Mouse (Mus musculus): Measurements from ENCODE around the gene Ankrd24.

Gene Ankrd24

DNA sequence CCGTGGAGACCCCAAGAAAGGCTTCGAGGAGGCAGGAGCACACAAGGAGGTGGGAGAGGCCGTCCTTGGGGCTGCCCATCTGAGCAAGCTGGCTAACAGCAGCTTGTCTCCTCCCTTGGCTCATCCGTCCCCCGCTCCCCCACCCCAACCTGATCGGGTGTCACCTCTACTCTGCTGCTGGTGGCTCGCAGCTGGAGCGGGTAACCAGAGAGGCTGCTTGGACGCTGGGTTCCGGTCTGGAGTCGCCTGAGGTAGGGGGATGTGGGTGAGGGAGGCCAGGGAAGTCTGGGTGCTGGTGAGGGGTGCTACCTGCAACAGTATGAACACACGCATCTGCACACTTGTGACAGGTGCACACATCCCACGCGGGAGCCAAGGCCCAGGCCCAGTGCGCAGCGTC is at the start of gene Ankrd24:
Ankrd24 (plus strand) TSS at position 151 of the 400 bp plus-strand sequence.
- DNase-seq = no peak

DNA sequence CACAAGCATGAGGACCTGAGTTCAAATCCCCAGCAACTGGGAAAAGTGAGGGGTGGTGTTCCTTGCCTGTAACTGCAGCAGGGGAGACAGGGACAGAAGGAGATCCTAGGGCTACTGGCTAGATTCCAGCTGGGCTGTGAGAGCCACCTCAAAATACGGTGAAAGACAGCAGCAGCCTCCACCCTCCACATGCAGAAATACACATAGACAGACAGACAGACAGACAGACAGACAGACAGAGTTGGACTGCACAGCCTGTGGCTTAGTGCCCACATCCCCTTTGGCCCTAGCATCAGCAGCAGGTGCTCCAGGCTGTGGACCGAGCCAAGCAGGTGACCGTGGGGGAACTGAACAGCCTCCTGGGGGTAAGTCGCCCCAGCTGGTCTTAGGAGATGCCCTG is 48.4 kb upstream of the Ankrd24 start:
- DNase-seq = peak; percentile 64 to 65

DNA sequence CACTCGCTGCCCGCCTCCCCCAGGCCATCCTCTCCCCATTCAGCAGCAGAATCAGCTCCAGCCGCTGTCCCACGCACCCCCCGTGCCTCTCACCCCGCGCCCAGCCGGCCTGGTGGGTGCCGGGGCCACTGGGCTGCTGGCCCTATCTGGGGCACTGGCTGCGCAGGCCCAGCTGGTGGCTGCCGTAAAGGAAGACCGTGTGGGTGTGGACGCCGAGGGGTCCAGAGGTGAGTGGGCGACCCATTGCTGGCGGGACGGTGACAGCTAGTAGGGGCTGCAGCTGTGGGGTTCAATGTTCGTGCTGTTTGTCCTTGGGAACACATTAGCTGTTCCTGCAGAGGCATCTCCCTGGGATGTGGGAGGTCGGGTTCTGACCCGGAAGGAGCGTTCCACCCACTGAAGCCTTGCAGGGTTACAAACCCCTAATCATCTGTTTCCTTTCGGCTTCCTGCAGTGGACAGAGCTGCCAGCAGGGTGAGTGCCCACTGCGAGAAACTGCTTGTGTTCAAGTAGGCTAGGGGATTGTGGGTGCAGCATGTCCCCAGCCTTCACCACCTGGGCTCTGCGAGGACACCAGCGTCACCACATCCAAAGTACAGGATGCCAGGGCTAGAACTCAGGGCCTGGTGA is 47.8 kb upstream of the Ankrd24 start:
- no peak for DNase-seq

DNA sequence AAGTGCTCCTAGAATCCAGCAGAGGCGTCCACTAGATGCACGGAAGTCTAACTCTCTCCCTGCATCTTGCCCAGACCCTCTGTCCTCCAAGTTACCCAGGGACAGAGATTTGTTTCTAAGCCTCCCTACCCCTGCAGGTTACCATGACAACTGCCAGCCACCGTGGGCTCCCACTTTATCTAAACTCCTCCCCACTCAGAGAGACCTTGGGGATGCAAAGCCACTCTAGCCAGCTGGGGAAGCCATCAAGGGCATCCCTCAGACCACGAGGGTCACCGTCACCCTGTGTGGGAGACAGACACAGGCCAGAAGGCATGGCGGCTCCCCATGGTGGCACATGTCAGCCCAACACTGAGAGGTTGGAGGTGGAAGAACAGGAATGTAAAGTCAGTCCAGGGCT is 45.0 kb upstream of the Ankrd24 start:
- no peak for DNase-seq

DNA sequence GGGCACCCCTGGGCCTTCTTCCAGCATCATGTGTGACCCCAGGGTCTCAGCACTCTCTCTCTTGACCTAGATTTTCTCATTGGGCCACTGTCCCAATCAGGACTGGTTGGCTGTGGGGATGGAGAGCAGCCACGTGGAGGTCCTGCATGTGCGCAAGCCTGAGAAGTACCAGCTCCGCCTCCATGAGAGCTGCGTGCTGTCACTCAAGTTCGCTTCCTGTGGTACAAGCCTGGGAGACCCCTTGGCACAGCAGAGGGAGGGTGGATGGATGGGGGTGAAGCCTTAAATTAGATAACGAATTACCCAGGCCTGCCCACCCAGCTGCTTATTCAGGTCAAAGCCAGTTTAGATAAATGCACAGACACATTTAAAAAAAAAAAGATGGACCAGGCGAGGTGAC is 39.6 kb upstream of the Ankrd24 start:
- DNase-seq = no peak

DNA sequence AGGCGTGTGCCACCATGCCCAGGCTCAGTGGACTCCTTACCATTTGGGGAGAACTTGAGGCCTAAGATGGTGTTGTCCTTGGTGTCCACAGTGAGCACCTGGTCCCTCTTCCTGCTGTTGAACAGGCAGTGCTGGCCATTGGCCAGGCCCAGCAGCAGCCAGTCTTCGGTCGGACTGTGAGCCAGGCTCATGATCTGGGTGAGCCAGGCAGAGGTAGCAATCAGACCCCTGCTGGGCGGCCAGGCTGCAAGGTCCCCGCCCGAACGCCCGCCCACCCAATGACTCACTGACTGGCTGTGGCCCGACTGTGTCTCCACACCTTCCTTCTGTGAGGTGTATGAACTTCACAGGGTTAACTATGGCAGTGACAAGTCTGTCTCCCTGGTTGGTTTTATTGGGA is 36.5 kb upstream of the Ankrd24 start:
- DNase-seq = peak in 1 of 2 experiments; percentile 53

DNA sequence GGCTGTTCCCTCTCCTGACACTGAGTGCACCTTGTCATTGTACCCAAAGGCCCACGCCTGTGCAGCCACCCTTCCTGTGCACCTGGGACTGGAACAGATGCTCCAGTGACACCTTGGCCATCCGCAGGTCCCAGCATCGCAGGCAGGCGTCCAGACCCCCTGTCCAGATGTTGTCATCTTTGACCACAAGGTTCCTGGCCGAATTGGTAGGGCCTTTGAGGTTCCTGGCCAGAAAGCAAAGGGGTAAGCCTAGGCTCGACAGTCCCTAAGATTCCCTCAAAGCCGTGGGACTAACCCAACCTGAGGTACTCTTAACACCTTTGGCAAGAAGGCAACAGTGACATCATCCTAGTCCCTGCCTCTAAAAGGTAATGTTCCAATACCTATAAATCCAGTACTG is 35.7 kb upstream of the Ankrd24 start:
- peak in 1 of 2 experiments; percentile 15 for DNase-seq

DNA sequence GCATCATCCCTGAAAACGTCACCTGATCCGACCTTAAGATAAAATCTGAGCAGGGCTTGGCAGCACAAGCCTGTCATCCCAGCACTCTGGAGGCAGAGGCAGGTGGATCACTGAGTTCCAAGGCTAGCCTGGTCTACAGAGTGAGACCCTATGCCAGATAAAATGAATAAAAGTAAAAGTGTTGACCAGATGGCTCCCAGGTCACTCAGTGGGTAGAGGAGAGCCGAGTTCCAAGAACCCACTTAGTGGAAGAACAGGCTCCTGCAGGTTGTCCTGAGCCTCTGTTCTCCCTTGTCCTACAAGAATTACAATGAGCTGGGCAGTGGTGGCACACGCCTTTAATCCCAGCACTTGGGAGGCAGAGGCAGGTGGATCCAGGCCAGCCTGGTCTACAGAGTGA is 35.1 kb upstream of the Ankrd24 start:
- peak in 1 of 2 experiments; percentile 16 for DNase-seq

DNA sequence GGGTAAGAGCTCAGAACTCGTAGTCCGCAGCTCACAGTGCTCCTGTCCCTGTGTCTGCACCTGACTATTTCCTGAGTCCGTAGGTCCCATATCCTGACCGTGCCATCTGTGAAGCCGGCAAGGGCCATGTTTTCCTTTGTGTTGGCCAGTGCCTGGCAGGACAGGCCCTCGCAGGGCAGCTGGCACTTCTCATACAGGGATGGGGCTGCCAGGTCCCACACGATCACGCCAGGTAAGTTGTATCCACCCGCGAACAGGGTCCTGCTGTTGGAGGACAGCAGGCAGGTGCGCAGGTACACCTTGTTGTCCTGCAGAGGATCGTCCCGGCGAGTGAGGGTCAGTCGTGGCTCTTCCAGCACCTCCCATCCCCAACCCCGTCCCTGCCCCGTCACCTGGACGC is 34.4 kb upstream of the Ankrd24 start:
- peak in 1 of 2 experiments; percentile 64 for DNase-seq

DNA sequence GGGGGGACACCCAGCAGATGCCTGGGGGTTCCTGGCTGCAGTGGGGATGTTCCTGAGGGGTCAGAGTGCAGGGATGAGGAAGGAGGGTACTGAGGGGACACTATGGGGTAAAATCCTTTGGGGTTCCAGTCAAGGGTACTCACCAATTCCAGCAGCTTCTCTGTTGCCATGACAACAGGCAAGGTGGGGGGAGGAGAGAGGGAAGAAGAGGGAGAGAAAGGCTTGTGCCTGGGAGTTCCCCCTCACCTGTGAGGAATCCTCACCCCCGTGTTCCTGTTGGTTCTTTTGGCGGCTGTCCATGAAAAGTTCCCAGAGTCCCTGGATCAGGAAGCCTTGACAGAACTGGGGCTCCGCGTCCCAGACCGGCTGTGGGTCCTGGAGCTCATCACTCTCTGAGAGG is 32.7 kb upstream of the Ankrd24 start:
- DNase-seq = peak; percentile 22 to 44

DNA sequence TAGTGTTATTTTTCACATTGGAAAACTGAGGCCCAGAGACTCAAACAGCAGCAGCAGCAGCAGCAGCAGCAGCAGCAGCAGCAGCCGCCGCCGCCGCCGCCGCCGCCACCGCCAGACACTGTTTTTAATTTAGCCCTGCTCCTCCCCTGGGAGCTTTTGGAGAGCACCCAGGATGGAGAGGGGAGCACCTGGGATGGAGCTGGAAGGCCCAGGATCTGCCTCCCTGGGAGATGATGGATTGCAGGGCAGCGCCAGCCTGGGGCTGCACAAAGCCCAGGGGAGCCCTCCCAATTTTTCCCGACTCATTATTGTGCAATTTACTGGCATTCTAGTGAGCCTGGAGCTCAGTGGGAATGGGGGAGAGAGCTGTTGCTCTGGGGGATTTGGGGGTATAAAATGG is 31.7 kb upstream of the Ankrd24 start:
- DNase-seq = peak in 1 of 2 experiments; percentile 22

DNA sequence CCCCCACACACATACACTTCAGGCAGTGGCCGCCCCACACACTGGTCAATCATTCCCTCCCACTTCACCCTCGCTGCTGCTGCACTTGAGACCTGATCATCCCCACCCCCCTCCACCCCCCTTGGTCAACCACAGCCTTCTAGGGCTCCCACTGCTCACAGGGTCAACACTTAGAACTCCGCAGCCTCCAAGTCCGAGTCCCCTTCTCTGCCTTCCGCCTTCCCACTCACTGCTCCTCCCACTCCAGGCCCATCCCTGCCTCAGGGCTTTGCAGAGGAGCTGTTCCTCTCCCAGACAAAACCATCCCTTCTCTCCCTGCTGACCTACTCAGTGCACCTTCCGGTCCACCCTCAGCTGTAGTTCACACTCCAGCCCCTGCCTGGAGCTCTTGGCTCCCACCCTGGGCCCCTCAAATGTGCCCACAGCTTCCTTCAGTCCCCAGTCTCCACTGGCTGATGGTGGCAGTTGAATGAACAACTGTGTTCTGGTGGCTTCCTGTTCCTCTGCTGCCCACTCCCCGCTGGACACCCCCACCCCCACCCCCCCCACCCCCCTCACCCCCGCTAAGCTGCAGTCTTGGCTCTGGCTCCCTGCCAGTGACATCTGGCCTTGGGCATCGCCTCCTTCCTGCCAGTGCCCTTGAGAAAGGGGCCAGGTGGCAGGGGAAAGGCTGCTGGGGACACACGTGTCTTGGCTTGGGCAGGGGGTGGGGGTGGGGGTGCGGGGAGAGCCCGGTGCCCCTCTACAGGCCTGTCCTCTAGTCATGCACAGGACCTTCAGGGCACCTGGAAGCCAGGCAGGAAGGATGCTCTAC is 31.0 kb upstream of the Ankrd24 start:
- peak; percentile 39 to 66 for DNase-seq

DNA sequence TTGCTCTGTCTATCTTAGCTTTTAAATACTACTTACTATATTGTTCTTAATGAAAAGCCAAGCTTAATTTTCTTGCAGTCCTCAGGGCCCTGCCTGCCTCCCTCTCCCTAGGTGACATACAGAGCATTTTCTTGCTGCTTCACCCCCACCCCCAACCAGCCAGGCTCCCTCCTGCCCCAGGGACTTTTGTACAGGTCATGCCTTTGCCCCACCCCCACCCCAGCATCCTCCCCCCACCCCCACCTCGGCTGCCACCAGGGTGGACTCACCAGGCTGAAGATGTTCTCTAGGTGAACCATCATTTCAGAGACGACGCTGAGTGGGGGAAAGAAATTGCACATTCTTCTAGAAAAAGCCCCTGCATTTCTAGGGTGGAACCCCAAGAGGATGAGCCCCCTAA is 30.0 kb upstream of the Ankrd24 start:
- no peak for DNase-seq

DNA sequence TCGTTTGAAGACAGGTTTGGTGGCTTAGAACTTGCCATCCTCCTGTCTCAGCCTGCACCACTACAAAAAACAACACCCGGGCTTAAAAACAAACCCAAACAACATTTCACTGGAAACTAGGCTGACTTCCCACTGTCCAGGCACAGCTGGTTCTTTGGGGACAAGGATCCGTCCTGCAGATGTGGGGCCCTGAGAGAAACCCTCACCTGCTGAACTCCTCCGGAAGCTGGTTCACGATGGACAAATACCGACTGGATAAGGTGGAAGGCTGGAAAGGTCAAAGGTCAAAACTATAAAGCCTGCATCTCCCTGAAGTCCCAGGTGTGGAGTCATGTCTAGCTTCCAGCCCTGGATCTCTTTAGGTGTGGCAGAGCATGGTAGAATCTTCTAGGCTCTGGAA is 29.5 kb upstream of the Ankrd24 start:
- no peak for DNase-seq

DNA sequence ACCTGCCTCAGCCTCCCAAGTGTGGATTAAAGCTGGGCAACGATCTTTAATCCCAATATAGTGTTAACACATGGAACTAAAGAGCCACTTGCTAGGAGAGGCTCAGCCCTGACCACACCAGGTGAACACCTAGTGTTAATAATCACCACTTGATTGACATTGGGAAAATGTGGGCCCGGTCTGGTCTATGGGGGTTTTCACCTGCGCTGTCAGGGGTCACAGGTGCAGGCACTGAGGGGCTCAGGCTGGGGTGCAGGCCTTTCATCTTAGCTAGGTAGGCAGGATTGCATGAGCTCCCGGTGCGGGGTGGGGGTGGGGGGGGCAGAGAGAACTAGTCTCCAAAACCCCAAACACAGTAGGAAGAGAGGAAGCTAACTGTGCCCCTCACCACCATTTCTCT is 28.7 kb upstream of the Ankrd24 start:
- DNase-seq = no peak

DNA sequence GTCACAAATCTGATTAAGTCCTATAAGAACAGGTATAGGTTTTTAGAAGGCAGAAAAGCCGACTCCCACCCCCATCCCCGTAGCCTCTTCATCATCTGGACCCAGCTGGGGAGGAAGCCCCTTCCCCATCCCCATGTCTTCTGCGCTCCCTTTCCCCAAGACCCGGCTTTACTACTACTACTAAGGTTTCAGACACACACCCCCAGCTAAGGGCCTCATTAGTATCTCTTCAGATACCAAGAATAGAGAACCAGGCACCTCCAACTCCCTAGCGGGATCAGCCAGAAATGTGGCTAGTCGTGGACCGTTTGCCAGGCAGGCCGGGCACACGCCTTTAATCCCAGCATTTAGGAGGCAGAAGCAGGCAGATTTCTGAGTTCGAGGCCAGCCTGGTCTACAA is 28.2 kb upstream of the Ankrd24 start:
- DNase-seq = no peak

DNA sequence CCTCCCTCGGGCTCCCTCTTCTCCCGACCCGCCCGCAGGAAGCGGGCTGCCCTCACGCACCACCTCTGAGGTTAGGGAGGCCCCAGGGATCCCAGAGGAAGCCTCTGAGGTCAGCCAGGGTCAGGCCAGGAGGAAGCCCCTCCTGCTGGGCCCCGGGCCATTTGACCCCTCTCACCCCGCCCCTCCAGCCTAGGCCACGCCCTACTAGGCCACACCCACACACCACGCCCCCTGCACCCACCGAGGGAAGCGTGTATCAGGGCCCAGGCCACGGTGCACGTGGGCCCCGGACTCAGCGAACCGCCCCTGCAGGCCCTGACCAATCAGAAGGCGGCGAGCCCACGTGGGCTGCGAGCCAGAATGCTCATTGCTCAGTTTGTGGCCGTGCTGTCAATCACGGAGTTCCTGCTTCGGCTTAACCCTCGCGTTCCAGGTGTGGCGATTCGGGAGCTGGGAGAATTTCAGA is 27.6 kb upstream of the Ankrd24 start, which contains the start of gene Tle6:
Tle6 (minus strand) TSS at position 336 of the 466 bp plus-strand sequence.
- DNase-seq = peak; percentile 97 to 99

DNA sequence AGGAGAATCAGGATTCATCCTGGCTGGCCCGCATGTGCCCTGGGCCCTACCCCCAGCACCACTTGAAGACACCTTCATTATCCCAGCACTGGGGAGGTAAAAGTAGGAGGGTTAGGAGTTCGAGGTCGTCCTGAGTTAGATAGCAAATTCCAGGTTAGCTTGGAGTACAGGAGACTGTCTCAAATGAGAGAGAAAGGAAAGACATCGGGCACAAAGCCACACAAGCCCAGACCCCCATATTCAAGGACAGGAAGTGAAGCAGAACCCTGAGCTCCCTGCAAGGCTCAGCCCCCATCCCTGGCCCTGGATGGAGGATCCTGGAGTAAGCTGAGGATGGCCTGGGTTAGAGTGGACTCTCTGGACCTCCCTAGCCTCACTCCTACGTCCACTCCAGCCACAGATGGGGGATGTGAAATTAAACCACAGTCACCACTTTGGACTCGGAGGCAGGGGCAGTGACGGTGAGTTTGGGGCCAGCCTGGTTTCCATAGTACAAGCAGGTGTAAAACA is 26.9 kb upstream of the Ankrd24 start:
- DNase-seq = no peak

DNA sequence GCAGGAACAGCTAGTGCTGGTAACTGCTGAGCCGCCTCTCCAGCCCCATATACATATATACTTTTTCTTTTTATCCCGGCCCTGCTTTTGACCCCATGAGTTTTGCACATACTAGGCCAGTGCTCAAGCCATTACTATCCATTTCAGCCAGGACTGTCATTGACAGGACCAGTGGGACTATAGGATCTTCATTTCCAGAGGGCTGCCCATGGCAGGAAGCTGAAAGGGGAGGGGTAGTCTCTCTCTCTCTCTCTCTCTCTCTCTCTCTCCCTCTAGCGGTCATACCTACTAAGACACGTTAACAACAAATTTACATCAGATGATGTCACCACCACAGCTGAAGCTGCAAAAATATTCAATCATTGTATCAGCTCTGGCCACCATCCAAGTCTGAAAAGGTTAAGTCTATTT is 25.6 kb upstream of the Ankrd24 start:
- peak; percentile 57 to 68 for DNase-seq

DNA sequence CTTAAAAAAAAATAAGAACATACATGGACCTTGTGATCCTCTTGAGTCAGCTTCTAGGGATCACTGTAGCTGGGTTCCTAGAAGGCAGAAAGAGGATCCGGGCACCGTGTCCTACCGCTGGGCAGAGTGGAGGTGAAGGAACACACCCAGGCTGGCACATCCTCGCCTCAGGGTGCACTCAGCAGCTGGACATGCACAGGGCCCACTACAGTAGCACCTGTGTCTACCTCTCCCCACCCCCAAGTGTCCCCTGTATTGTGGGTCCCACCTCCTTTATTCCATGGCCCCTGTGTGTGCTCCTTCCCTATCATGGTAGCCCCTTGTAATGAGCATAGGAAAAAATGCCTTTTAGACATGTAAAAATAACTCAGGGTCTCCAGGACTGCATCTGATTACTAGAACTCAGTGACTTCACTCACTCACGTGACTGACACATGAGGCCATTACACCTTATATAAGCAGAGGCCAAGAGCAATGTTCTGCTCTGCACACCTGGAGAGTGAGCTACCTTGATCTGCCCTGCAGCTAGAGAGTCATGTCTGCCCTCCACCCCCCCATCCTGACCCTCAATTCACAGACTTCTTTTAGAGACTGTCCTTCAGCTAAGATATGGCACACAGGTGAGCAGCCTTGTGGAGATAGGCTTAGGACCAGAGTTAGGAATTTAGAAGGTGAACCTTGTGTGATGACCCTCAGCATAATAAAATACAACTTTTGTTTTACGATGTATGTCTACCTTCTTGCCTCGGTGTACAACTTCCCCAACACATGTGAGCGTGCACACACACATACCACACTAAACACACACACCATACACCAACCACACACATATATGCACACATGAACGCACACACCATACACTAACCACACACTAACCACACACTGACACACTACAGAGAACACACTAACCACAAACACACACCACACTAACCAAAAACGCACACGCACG is 24.0 kb upstream of the Ankrd24 start:
- DNase-seq = peak in 1 of 2 experiments; percentile 33

DNA sequence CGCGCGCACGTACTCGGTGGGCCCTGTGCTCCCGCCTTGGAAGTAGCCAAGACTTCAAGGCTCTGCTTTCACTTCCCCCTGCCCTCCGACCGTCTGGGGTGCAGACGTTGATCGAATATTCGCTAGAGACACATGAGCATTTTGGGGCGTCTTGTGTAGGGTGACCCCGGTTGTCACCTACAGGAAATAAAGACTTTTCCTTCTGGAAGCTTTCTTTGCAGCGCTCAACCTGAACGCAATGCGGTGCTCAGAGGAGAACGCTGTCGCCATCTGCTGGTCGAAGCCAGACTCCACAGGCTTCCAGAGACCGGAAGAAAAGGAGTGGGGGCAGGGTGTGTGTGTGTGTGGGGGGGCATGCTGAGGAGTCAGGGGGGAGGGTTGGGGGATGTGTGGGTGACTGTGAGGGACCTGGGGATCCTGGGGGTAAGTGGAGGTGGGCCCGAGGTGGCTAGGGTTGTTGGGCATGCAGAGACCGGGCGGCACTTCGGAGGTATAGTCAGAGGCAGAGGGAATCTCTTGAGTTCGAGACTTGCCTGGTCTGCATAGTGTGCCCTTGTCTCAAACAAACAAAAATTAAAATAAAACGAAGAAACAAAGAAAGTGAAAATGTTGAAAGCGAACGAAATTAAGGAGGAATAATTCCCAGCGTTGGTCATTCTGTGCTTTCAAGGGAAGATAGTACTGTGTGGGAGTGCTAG is 23.2 kb upstream of the Ankrd24 start:
- peak; percentile 93 to 96 for DNase-seq

DNA sequence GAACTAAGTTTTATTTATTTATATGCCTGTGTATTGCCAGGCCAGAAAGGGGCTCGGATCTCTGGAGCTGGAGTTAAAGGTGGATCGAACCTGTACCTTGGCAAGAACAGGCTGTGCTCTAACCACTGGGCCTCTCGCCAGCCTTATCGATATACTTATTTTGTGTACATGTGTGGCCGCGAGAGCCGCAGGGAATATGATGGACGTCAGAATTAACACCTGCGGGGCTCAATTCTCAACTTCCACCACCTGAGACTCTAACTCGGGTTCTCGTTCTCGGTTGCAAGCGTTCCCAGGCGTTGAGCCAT is 22.7 kb upstream of the Ankrd24 start:
- no peak for DNase-seq
